Mouse (Mus musculus) embryonic fibroblast, embryonic 13.5 days (primary cell): ENCODE results near the gene Lrrc46.

ENCODE experiments used
- CTCF ChIP-seq: IDR thresholded peaks from 2 replicates; pipeline ENCODE4 v1.5.1; 2011; ENCODE audit warnings: mild to moderate bottlenecking, control low read depth, low read length, moderate library complexity, borderline replicate concordance; ENCODE audit not compliant: insufficient read depth
- POLR2A ChIP-seq: IDR thresholded peaks from 2 replicates; pipeline ENCODE4 v1.6.1; 2011; ENCODE audit warnings: low read depth, mild to moderate bottlenecking, control low read depth, low read length, moderate library complexity

- TF ChIP-seq CTCF: peak; percentile 88
- TF ChIP-seq POLR2A: peak; percentile 63
These were observed 11.4 kb downstream of the Lrrc46 start, which contains the start of gene Scrn2 for GRCm38 (mm10) chr11:97029686-97030417.
